Mouse (Mus musculus) intestine, embryonic 16.5 days (tissue): ENCODE results near the gene Atp5mpl. TPM values are rescaled to one million over a fixed set of nuclear protein-coding genes. Genes with fewer than 3 reads are reported as not detected.

Source experiments
- ATAC-seq: fragments of 200-750 bp; cut with Nextera tagmentation; 2 replicates; pipeline ENCODE4 v1.8.0; 2017; ENCODE audit warnings: moderate TSS enrichment, moderate library complexity
- H3K27ac ChIP-seq: fragments of 300-500 bp; sonication (generic); 2 replicates; pipeline ENCODE4 v1.5.1; 2014; ENCODE audit warnings: mild to moderate bottlenecking, low read length
- H3K27me3 ChIP-seq: fragments of 300-500 bp; sonication (generic); replicated peaks from 2 replicates; pipeline ENCODE4 v1.6.1; 2014; ENCODE audit warnings: low read length, control low read depth, mixed read lengths; ENCODE audit not compliant: control insufficient read depth, insufficient read depth
- H3K36me3 ChIP-seq: fragments of 300-500 bp; sonication (generic); 2 replicates; pipeline ENCODE4 v1.6.1; 2014; ENCODE audit warnings: low read length, control low read depth; ENCODE audit not compliant: control insufficient read depth, insufficient read depth
- H3K4me1 ChIP-seq: fragments of 300-500 bp; sonication (generic); 2 replicates; pipeline ENCODE4 v1.6.1; 2014; ENCODE audit warnings: low read length, control low read depth, mixed read lengths; ENCODE audit not compliant: control insufficient read depth, insufficient read depth
- H3K4me2 ChIP-seq: fragments of 300-500 bp; sonication (generic); 2 replicates; pipeline ENCODE4 v1.6.1; 2014; ENCODE audit warnings: low read depth, low read length, control low read depth
- H3K4me3 ChIP-seq: fragments of 300-500 bp; sonication (generic); 2 replicates; pipeline ENCODE4 v1.5.1; 2014; ENCODE audit warnings: mild to moderate bottlenecking, low read length
- H3K9ac ChIP-seq: fragments of 300-500 bp; sonication (generic); 2 replicates; pipeline ENCODE4 v1.6.1; 2014; ENCODE audit warnings: low read depth, low read length
- H3K9me3 ChIP-seq: fragments of 300-500 bp; sonication (generic); 2 replicates; pipeline ENCODE4 v1.6.1; 2016; ENCODE audit warnings: low read length, control low read depth; ENCODE audit not compliant: control insufficient read depth
- WGBS: fragments of 180-500 bp; shearing (Covaris S2); extraction: QIAGEN DNeasy Blood & Tissue Kit; methylation state at CpG from one replicate; pipeline ENCODE4 v1.1.7; 2014; 5-methylcytosine and 5-hydroxymethylcytosine counted together
- polyA plus RNA-seq: library from polyadenylated mRNA; unstranded; fragments of >200 nt; fragmentation: Nextera tagmentation; extraction: Ambion mirVana; gene quantifications from 2 replicates; pipeline ENCODE4 v1.2.1, GENCODE M21; 2015

Atp5mpl gene
- polyA plus RNA-seq, 1 experiment from 2014 or later, result 900 TPM

DNA sequence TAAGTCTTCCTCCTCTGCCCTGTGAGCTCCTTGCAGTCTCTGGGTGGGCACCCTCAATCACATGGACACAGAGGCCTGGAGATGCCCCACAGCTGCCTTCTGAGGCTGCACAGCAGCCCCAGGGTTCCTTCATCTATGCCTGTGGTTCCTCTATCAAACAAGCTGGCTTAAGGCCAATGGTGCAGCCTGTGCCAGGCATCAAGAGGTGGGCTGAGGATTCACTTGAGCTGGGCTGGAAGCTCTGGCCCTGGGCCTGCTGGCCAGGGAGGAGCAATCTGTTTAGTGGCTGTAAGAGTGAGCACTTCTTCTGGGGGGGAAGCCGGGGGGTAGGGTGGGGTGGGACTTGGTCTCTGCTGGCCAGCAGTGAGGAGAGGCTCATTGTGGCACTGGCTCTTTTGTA, 39.4 kb downstream of the Atp5mpl start:
- Histone ChIP-seq H3K27ac (0 out of 2 replicates have a peak overlapping the region, but pooled peaks have one; percentile 19), H3K36me3 (no peaks in the 10 kb centered on the region), H3K4me3 (no peak overlapping the region), H3K4me1 (peaks cover 4% of the 10 kb centered on the region), H3K9ac (no peak overlapping the region), H3K9me3 (no peaks in the 10 kb centered on the region), H3K4me2 (no peak overlapping the region), H3K27me3 (no peaks in the 10 kb centered on the region)
- WGBS, result 62% methylated on average over 1 of the region's 1 CpGs
- peak; percentile 61 for ATAC-seq

DNA sequence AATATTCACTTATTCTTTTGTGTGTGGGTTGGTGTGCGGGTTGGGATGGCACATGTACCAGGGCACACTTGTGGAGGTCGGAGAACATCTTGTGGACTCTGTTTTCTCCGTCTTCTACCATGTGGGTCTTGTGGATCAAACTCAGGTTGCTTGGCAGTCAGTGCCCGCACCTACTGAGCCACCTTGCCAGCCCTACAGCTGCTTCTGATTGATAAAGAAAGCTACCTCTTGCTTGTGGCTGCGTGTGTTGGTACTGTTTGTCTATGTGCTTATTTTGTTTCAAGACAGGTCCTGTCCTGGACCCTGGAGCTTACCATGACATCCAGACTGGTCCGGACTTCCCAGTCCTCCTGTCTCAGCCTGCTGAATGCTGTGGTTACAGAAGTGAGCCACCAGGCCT, 43.7 kb downstream of the Atp5mpl start:
- H3K4me2 ChIP-seq, result no peak overlapping the region
- no peaks in the 10 kb centered on the region for H3K27me3 ChIP-seq
- H3K4me1 ChIP-seq, result no peaks in the 10 kb centered on the region
- 88% methylated on average over 6 of the region's 6 CpGs for WGBS
- H3K4me3 ChIP-seq, result no peak overlapping the region
- H3K9me3 ChIP-seq, result no peaks in the 10 kb centered on the region
- H3K27ac ChIP-seq, result no peak overlapping the region
- no peak overlapping the region for H3K9ac ChIP-seq
- no peak for ATAC-seq
- H3K36me3 ChIP-seq, result no peaks in the 10 kb centered on the region

DNA sequence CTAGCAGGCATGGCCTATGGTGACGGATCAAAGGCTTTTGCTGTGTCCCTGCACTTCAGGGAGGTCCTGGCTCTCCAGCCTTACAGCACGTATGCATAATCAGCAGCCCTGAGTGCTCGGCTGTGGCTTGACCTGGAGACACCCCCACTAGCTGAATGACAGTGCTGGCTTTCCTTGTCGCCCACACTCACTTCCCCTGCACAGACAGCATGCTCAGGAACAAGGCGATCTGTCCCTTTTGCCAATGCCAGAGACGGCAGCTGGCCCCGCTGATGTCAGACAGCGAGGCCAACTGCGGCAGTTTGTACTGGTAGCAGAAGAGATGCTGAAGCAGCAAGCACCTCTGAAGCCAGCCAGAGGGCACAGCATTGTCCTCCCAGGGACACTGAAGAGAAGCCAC, 46.7 kb downstream of the Atp5mpl start:
- Histone ChIP-seq H3K4me2 (no peak overlapping the region), H3K4me3 (no peak overlapping the region), H3K9me3 (no peaks in the 10 kb centered on the region), H3K27ac (no peak overlapping the region), H3K36me3 (no peaks in the 10 kb centered on the region), H3K27me3 (no peaks in the 10 kb centered on the region), H3K4me1 (0 out of 2 replicates have a peak, but pooled peaks cover 4% of the 10 kb centered on the region), H3K9ac (no peak overlapping the region)
- 53% methylated on average over 9 of the region's 9 CpGs for WGBS
- no peak for ATAC-seq

DNA sequence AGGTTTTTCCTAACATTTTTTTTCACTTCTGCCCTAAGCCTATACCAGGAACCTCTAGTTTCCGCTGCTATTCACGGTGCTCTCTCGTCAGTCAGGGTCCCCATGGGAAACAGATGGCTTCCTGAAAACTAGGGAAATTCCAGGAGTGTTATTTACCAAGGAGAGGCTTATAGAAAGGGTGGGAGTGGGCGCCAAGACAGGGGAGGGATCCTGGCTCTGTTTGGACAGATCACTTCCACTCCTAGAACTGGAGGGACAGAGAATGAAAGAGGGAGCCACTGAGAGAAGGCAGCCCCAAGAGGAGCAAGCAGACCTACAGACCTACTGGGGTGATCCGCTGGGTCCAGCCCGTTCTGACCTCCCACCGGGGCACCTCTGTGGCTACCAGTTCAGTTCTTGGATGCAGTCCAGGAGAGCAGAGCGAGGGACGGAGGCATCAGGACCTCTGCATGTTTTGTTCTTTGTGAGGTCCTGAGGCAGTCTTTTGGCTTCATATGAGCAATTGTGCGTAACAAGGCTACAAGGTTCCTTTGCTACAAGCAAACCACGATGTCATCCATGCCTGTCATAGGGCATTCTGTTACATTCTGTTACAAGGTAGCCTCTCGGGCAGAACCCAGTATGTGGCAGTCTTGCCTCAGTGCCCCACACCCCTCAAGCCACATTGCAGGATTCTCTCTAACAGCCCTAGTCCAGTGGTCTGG, 50.1 kb downstream of the Atp5mpl start:
- Histone ChIP-seq H3K27ac (peak overlapping the region; percentile 50), H3K4me1 (peaks cover 9% of the 10 kb centered on the region; the same call in 1 of the 2 replicates), H3K9ac (no peak overlapping the region), H3K27me3 (no peaks in the 10 kb centered on the region), H3K9me3 (no peaks in the 10 kb centered on the region), H3K4me2 (no peak overlapping the region), H3K36me3 (no peaks in the 10 kb centered on the region), H3K4me3 (no peak overlapping the region)
- 46% methylated on average over 12 of the region's 12 CpGs for WGBS
- ATAC-seq, result no peak

DNA sequence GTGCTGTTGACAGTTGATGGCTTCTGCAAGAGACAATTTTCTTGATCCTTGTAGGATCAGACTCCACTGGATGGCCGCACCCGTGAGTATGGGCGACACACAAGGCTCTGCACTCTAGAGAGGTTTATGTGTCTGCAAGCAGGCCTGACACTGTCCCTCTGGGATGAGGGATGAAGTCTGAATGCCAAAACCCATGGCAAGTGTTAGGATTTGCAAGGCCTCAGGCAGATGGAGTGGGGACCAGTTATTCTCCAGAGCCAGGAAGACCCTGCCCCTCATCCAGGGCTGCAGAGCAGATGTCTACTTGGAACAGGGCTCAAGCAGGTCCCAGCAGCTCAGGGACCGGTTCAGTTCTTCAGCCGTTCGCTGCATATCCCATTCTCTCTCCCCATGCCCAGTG, 51.0 kb downstream of the Atp5mpl start:
- H3K9ac ChIP-seq, result no peak overlapping the region
- 0 out of 2 replicates have a peak overlapping the region, but pooled peaks have one; percentile 6 for H3K27ac ChIP-seq
- no peaks in the 10 kb centered on the region for H3K36me3 ChIP-seq
- no peak overlapping the region for H3K4me2 ChIP-seq
- no peaks in the 10 kb centered on the region for H3K27me3 ChIP-seq
- H3K4me3 ChIP-seq, result no peak overlapping the region
- peaks cover 10% of the 10 kb centered on the region; the same call in 1 of the 2 replicates for H3K4me1 ChIP-seq
- H3K9me3 ChIP-seq, result no peaks in the 10 kb centered on the region
- no peak for ATAC-seq
- 86% methylated on average over 6 of the region's 6 CpGs for WGBS

DNA sequence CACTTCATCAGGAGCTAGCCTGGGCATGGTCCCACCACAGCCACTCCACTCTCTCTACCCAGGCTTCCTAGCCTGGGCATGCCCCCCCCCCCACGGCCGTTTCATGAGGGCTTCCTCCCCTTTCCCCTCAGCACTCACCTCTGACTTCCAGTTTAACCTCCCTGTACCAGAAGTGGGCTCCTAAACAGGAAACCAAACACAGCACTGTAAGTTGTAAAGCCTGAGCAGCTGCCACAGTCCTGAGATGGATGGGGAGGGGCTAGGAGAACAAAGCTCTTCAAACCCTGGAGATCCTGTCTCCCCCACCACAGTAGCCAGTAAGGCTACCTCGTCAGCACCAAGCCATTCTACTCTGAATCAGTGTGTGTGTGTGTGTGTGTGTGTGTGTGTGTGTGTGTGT, 52.7 kb downstream of the Atp5mpl start:
- Histone ChIP-seq H3K4me2 (no peak overlapping the region), H3K9me3 (no peaks in the 10 kb centered on the region), H3K4me1 (peaks cover 14% of the 10 kb centered on the region), H3K36me3 (no peaks in the 10 kb centered on the region), H3K27me3 (no peaks in the 10 kb centered on the region), H3K27ac (0 out of 2 replicates have a peak overlapping the region, but pooled peaks have one; percentile 14), H3K4me3 (no peak overlapping the region), H3K9ac (no peak overlapping the region)
- no peak for ATAC-seq
- WGBS, result 31% methylated on average over 3 of the region's 3 CpGs

DNA sequence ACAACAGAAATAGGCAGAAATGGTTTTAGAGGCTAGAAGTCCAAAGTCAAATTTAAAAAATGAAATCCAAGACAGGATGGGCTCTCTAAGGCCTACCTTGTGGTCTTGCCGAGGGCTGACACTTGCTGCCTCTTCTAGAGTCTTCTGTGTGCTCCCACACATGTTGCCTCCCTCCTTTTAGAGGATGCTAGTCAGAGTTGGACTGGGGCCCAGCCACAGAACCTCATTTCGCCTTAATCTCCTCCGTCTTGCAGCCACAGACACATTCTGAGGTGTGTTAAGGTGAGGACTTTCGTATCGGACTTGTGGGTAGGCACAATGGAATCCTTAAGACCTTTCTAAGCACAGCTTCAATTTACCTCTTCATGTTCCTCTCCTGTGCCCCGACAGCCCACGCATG, 54.0 kb downstream of the Atp5mpl start:
- H3K9me3 ChIP-seq, result no peaks in the 10 kb centered on the region

DNA sequence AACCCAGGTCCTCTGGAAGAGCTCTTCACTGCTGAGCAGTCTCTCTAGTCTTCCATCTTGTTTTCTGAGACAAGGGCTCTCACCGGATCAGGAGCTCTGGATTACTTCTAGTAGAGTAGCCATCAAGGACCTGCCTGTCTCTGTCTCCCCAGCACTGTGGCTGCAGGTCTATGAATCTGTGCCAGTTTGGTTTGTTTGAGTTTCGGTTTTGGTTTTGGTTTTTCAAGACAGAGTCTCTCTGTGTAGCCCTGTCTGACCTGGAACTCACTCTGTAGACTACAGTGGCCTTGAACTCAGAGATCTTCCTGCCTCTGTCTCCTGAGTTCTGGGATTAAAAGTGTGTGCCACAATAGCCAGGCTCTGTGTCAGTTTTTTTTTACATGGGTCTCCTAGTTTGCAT, 55.0 kb downstream of the Atp5mpl start:
- 95% methylated on average over 2 of the region's 2 CpGs for WGBS
- H3K9ac ChIP-seq, result 0 out of 2 replicates have a peak overlapping the region, but pooled peaks have one; percentile 2
- no peaks in the 10 kb centered on the region for H3K9me3 ChIP-seq
- no peak for ATAC-seq
- no peaks in the 10 kb centered on the region for H3K27me3 ChIP-seq
- peak overlapping the region; percentile 69 for H3K27ac ChIP-seq
- peaks cover 21% of the 10 kb centered on the region for H3K4me1 ChIP-seq
- no peak overlapping the region for H3K4me2 ChIP-seq
- H3K4me3 ChIP-seq, result no peak overlapping the region
- no peaks in the 10 kb centered on the region for H3K36me3 ChIP-seq

More for the DNA sequence above, 54.0 kb downstream of the Atp5mpl start:
- peaks cover 21% of the 10 kb centered on the region for H3K4me1 ChIP-seq
- H3K4me2 ChIP-seq, result no peak overlapping the region
- no peaks in the 10 kb centered on the region for H3K36me3 ChIP-seq
- no peak overlapping the region for H3K27ac ChIP-seq
- H3K4me3 ChIP-seq, result no peak overlapping the region
- H3K9ac ChIP-seq, result no peak overlapping the region
- 88% methylated on average over 7 of the region's 7 CpGs for WGBS
- no peaks in the 10 kb centered on the region for H3K27me3 ChIP-seq
- ATAC-seq, result no peak
